Mouse (Mus musculus): ENCODE data around the gene Gm14391. TPM values are rescaled to one million over a fixed set of nuclear protein-coding genes. Genes with fewer than 3 reads are reported as not detected.
"Not testable (repeated sequence)": the region's sequence is repeated elsewhere in the genome, so short reads cannot be mapped to it uniquely, and the experiment has no call there.

The Gm14391 gene
- 77.2 and 98.0 TPM in 2 replicates for total RNA-seq (2021)
- long read RNA-seq, transcript Gm14391-202 (4 exons, 965 nt): major isoform, 7 of 18 reads
- long read RNA-seq, partial matches to known transcripts: 2 of 18 reads
- long read RNA-seq, other reads (novel, unspliced or antisense): 6 of 18 reads

DNA sequence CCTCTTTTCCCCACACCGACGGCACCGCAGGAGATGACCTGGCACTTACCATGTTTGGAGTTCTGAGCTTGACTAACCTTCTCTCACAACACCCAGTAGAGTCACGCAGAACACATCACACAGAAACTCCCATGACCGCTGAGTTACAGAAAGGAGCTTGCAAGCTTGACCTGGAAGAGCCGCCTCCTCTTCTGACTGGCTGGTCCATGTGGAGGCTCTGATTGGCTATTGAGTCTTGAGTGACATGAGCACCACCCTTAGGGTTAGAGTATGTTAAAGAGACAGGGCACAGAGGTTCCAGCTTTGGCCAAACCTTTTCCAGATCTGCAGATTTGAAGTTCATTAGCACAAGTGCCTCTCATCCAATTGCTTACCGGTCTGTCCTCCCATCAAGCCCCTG lies at the start of gene Gm14391:
Gene Gm14391, minus strand, starts transcription at position 186 of the 400 bp plus-strand sequence.
- not testable (repeated sequence) for DNase-seq

DNA sequence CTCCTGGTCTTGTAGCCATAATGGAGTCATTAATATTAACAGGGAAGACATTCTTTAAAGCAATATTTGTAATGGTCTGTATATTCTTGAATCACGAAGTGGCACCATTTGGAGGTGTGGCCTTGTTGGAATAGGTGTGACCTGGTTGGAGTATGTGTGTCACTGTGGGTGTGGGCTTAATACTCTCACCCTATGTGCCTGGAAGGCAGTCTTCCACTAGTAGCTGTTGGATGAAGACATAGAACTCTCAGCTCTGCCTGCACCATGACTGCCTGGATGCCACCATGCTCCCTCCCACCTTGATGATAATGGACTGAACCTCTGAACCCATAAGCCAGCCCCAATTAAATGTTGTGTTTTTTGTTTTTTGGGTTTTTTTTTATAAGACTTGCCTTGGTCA lies 27.7 kb downstream of the Gm14391 start:
- not testable (repeated sequence) for DNase-seq

DNA sequence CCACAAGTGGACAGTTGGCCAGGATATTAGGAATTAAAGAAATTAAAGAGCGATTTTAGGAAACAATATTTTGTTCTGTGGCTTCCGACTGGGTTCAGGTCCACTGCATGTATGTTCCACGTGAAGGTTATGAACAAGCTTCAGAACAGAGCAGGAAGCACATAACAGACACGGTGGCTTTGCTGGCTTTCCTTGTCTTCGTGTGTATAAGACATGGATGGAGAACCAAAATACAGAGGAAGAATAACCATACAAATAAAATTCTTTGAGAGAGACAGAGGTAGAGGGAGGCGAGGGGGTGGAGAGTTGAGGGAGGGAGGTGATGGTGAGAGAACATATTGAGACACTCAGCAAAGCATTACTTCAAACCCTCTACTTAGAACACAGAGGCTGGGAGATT lies 30.4 kb downstream of the Gm14391 start:
- DNase-seq: no peak

DNA sequence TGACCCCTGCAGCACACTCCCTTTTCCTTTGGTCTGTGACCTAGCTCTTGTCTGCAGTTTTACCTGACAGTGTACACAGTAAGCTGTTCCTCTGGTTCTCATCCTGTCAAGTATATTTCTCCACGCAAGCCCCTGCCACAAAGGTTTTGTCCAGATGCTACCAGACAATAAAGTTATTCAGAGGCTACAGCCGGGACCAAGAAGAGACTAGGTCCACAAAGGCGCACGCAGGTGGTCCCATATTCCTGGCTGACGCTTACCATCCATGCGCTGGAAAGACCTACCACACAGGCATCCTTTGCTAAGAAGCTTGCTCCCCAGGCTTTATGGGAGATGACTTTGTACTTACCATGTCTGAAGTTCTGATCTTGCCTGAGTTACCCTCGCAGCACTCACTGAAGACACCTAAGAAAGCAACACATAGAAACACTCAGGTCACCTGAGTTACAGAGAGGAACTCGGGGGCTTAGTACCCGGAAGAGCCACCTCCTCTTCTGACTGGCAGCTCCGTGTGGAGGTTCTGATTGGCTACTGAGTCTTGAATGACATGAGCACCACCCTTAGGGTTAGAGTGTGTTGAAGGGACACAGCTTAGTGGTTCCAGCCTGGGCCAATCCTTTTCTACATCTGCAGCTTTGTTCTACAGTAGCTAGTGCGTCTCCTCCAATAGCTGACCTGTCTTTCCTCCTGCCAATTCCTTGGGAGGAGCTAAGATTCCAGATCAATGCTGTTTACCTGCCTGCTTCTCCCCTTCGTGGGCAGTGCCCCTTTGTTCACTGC lies 31.1 kb downstream of the Gm14391 start, which contains the start of gene Gm14443:
Gene Gm14443, minus strand, starts transcription at position 471 of the 780 bp plus-strand sequence.
- DNase-seq: not testable (repeated sequence)

DNA sequence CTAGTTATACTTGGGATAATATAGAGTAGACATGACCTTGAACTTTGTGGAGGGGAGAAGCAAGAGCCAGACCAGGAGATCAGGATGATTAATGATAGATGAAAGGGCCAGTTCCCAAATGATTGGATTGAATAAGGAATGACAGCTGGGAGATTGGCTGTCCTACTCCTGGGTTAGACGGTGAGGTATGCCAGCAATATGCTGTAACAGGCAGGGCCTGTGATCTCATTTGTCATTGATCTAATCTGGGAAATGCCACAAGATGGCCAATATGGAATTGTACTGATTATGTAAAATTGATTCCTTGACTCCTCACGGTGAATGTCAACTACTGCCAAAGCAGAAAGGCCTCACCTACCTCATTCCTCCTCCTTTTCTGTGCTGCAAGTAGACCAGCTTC lies 32.7 kb downstream of the Gm14391 start:
- DNase-seq: not testable (repeated sequence)

- DNase-seq: not testable (repeated sequence)
Measured at GRCm38 (mm10) chr2:175172906-175173595, 33.7 kb downstream of the Gm14391 start.

DNA sequence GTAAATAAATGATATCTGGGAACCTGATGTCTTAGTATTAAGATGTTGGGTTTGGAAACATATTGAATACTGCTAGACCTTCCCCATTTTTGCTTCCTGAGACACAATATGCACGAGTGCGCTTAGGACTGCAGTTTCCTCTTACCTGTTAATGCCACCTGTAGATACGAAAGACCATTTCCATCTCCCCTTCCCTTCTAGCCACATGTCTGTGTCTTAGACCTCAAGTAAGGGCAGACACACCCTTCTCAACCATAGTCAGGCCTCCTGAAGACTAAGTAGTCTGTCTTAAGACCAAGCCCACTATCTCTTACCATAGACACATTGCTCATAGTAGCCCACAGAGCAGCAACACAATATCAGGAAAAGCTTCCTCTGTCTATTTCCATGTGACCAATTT lies 34.6 kb downstream of the Gm14391 start:
- no peak for DNase-seq

GRCm38 (mm10) chr2:175166870-175167269 lies 39.8 kb downstream of the Gm14391 start:
- not testable (repeated sequence) for DNase-seq

DNA sequence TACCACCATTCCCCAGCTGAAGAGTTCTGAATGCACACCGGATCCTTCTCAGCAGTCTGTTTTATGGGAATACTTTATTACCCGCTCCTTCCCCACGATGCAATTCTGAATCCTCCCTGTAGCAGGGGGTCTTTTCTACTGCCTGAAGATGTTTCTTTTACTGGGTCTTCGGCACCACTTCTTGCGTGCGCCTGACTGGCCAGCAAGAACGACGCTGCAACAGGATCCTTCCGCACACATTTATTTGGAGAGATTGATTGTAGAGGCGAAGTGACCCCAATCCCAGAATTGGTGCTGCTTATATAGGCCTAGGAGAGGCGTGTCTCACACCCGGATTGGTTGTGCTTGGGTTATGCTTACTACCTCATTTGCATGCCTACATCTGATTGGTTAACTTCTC lies 41.6 kb downstream of the Gm14391 start:
- not testable (repeated sequence) for DNase-seq

- not testable (repeated sequence) for DNase-seq
Measured at GRCm38 (mm10) chr2:175161438-175161837, 45.3 kb downstream of the Gm14391 start.

- no peak for DNase-seq
Measured at GRCm38 (mm10) chr2:175158642-175159041, 48.1 kb downstream of the Gm14391 start.

GRCm38 (mm10) chr2:175156696-175157095 lies 50.0 kb downstream of the Gm14391 start:
- DNase-seq: no peak

DNA sequence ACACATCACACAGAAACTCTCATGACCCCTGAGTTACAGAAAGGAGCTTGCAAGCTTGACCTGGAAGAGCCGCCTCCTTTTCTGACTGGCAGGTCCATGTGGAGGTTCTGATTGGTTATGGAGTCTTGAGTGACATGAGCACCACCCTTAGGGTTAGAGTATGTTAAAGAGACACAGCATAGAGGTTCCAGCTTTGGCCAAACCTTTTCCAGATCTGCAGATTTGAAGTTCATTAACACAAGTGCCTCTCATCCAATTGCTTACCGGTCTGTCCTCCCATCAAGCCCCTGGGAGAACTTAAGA lies 64.8 kb downstream of the Gm14391 start, which contains the start of gene Gm14399:
Gene Gm14399, minus strand, starts transcription at position 20 of the 303 bp plus-strand sequence.
- not testable (repeated sequence) for DNase-seq

DNA sequence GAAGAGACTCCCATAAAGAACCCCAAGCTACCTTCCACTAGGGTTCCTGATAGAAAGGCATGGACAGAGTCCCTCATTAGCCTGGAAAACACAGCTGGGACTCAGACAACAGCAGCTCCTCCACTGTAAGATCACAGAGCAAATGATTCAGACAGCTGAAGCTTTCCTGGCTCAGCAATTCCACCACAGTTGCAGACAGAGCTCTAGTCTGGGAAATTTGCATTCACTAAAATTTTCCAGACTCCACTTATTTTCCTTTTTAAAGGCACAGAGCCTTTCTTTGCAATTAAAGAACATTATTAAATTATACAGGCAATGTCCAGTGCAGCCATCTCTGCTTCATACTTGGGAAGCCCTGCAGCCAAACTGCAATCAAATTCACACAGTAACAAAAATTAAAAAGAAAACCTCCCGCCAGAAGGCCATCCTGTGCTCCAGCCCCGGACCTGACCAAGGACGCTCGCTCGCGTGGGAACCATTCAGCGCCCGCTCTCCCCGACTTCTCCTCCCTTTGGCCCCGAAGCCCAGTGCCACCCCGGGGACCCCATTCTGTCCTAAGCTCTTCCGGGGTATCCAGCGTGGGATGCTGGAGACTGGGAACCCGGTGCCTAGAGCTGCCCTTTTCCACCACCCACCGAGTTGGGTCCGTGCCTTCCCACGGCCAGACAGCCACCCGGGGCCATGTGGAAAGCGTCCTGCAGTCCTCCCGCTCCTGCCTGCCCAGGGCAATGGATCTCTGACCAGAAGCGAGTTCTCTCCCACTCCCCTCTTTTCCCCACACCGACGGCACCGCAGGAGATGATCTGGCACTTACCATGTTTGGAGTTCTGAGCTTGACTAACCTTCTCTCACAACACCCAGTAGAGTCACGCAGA lies 65.4 kb downstream of the Gm14391 start:
- peak; percentile 30 for DNase-seq

Other genes with a start within 250 kb of the Gm14391 start
- gene Gm14444, start 196.7 kb downstream of the Gm14391 start, total RNA-seq (2021): 1.3 TPM in 1 of 2 replicates, not detected in the other
- 1.7 TPM in 1 of 2 replicates, not detected in the other for gene Gm14393, start 139.1 kb downstream of the Gm14391 start, total RNA-seq (2021)
- 22.9 and 26.4 TPM in 2 replicates for gene Gm14399, start 64.9 kb downstream of the Gm14391 start, total RNA-seq (2021)
- 3.1 and 3.2 TPM in 2 replicates for gene Gm14443, start 31.0 kb downstream of the Gm14391 start, total RNA-seq (2021)
- gene Gm14440, start 68.2 kb upstream of the Gm14391 start, total RNA-seq (2021): 16.4 TPM in 1 of 2 replicates, not detected in the other
- 55.1 and 57.8 TPM in 2 replicates for gene Gm4631, start 131.3 kb upstream of the Gm14391 start, total RNA-seq (2021)
- gene Zfp968, start 165.5 kb upstream of the Gm14391 start, total RNA-seq (2021): 6.1 and 10.7 TPM in 2 replicates
- gene Gm4724, start 228.9 kb upstream of the Gm14391 start, total RNA-seq (2021): 7.9 and 8.3 TPM in 2 replicates